Mouse (Mus musculus) kidney, postnatal 36 days (tissue): ENCODE measurements around the gene Nutf2-ps1.
"Not testable (repeated sequence)": the region's sequence is repeated elsewhere in the genome, so short reads cannot be mapped to it uniquely, and the experiment has no call there.

Experiments
- DNase-seq, 2 experiments: peaks; one replicate each; pipeline ENCODE4 v3.0.0; 2021 to 2022; ENCODE audit warnings: mixed read lengths in 2 of 2

Nutf2-ps1 gene

GRCm38 (mm10) chr19:53588968-53589367 is at the start of gene Nutf2-ps1:
Gene Nutf2-ps1 (minus strand): TSS chr19:53589068.
- DNase-seq: not testable (repeated sequence)

DNA sequence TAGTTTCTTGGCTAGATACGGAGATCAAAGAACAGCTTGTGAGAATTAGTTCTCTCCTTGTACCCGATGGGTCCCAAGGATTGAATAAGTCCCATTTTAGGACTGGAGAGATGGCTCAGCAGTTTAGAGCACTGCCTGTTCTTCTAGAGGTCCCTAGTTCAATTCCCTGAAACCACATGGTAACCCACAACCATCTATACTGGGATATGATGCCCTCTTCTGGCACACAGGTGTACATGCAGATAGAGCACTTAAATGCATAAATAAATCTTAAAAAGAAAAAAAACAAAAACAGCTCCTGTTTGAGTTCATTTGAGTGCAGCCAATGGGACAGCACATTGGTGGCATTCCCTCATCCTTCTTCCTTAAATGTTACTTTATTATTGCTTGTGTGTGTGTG is 49.2 kb upstream of the Nutf2-ps1 start:
- DNase-seq: no peak

GRCm38 (mm10) chr19:53621681-53622080 is 32.8 kb upstream of the Nutf2-ps1 start:
- no peak for DNase-seq

GRCm38 (mm10) chr19:53608921-53609320 is 20.1 kb upstream of the Nutf2-ps1 start:
- no peak for DNase-seq

DNA sequence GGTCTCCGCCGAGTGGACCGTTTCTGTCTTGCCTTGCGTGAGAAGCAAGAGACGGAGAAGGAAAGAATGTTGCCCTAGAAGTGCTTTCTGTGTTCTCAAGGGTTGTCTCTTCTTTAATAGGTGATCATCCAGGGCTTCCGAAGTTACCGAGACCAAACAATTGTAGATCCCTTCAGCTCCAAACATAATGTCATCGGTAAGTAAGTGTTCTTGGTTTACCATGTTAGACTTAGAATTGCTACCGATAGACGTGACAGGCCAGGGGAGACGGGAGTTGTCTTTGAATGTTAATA is 12.4 kb upstream of the Nutf2-ps1 start:
- no peak for DNase-seq

GRCm38 (mm10) chr19:53600549-53601362 is 11.9 kb upstream of the Nutf2-ps1 start:
- DNase-seq: peak; percentile 49 to 68

GRCm38 (mm10) chr19:53599757-53600539 is 11.1 kb upstream of the Nutf2-ps1 start, which contains the start of gene Smc3:
Gene Smc3 (plus strand): TSS chr19:53600398.
- DNase-seq: peak; percentile 99 to 100

- no peak for DNase-seq
These were observed 8.0 kb upstream of the Nutf2-ps1 start for GRCm38 (mm10) chr19:53596723-53597474.

GRCm38 (mm10) chr19:53587686-53588085 is 1.2 kb downstream of the Nutf2-ps1 start:
- DNase-seq: not testable (repeated sequence)

GRCm38 (mm10) chr19:53580271-53580670 is 8.6 kb downstream of the Nutf2-ps1 start:
- not testable (repeated sequence) for DNase-seq

- DNase-seq: peak; percentile 62 to 81
These were observed 10.1 kb downstream of the Nutf2-ps1 start for GRCm38 (mm10) chr19:53578597-53579252.

GRCm38 (mm10) chr19:53577025-53577800 is 11.7 kb downstream of the Nutf2-ps1 start:
- DNase-seq: peak; percentile 61 to 79

- no peak for DNase-seq
These were observed 12.8 kb downstream of the Nutf2-ps1 start for GRCm38 (mm10) chr19:53576061-53576460.

GRCm38 (mm10) chr19:53575296-53576010 is 13.4 kb downstream of the Nutf2-ps1 start:
- DNase-seq: no peak

DNA sequence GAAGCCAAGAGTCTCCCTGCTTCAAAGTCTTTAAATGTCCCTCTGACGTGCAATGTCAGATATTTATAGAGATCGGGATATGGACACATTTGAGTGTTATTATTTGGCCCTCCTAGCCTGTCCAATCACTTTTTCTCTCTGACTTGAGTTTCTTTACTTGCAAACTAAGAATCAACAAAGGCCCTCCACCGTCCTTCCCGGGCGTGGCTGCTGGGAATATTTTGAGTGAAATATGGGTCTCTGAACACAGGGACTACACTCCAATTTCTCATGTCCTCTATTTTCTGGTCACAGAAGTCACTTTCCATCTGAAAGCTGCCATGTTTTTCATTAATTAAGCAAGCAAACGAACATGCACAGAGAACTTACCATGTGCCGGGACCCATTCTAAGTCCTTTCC is 14.3 kb downstream of the Nutf2-ps1 start:
- DNase-seq: no peak

DNA sequence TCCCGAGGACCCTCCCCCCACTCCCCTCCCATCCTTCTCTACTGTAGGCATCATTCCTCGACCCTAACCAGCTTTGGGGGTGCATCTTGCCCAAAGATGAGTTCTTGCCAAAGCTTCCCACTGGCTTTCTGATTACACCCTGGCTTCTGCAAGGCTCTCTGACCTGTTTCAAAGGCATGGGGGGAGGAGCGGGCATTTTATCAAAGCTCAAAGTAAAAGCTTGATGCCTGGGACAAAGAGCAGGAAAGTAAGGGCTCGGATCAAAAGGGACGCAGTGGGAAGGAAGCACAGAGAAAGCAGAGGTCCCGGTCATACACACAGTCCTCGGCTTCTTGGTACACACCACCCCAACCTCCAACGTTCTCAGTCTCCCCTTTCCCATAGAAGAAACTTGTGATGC is 14.7 kb downstream of the Nutf2-ps1 start:
- no peak for DNase-seq

DNA sequence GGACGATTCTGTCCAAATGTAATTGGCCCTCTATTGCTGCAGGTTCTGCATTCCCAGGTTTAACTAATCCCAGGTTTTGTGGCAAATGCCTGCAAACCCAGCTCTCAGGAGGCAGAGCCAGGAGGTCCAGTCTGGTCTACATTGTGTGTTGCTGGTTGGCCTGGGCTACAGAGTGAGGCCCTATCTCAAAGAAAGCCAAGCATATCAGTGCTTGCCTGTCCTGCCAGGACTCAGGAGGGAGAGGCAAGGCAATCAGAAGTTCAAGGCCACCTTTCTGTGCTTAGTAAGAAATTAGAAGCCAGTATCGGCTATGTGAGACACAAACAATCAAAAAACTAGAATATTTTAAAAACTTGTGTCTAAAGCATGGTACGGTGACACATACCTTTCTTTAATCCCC is 15.7 kb downstream of the Nutf2-ps1 start:
- DNase-seq: no peak

- DNase-seq: no peak
These were observed 16.3 kb downstream of the Nutf2-ps1 start for GRCm38 (mm10) chr19:53572607-53573006.

DNA sequence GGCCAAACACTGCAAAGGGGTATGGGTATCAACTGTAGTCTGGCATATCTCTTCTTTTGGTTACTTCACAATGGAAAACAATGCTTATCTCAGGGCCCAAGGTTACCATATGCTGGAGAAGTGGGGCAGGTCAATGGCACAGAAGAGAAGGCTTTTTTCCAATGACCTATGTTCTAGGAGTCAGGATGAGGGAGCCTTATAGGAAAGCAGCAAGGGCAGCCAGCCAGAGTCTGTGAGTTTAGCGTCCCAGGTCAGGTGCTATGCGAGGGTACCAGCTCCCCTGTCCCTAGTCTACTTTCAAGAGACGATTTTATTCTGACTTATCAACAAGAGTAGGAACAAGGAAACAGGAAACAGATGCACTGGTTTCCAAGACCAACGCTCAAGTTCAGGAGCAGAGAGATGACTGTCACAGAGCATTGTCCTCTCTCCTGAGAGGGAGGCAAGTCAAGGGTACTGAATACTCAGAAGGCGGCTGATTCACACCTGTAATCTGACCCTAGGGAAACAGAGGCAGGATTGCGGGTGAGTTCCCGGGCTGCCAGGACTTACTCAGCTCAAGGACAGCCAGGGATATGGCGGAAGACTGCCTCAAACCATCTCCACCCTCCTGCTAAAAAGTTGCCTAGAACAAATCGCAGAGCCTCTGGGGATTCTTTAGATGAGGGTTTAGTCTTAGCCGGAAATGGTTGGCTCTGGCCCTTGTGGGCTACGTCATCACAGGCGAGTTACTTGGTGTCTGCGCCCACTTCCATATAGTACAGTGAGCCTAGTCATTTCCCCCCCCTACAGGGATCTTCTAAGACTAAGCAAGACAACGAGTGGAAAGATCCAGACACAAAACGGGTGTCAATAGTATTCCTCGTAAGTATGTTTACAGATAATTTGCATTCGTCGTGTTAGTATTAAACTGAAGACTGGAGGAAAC is 17.1 kb downstream of the Nutf2-ps1 start:
- no peak for DNase-seq

GRCm38 (mm10) chr19:53571056-53571455 is 17.8 kb downstream of the Nutf2-ps1 start:
- DNase-seq: no peak
